Comparison of ENCODE assay signal across 8 mouse cellular contexts in the genomic region with DNA sequence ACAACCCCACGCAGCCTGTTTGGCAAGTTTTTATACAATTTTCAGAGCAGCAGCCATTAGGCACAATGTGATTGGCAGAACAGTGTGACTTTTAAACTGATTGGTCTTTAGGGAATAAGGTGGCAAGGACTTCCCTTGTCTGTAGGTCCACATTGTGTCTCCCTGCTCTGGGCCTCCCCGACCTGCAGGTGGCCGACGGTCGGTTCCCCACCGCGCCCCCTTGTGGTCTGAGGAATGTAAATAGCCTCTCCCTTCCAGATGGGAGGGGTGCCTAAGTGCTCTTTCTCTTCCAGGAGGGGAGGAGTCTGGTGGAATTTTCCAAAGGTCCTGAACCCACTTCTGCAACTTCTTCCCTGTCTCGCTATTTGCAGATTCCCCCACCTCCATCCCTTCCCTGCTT. TPM values are rescaled to one million over a fixed set of nuclear protein-coding genes. Genes with fewer than 3 reads are reported as not detected.
DNase-seq lines count a peak whose midpoint lies in the region; ATAC-seq and TF ChIP-seq lines count a peak whose summit lies in the region.
"Not testable (repeated sequence)": the region's sequence is repeated elsewhere in the genome, so short reads cannot be mapped to it uniquely, and the experiment has no call there.

No protein-coding gene starts in this region.

- H3K4me1 ChIP-seq in hindbrain, postnatal 0 days (ENCODE audit: insufficient read depth, low read length): not testable (repeated sequence)

- not testable (repeated sequence) for H3K9me3 ChIP-seq in hindbrain, postnatal 0 days (ENCODE audit: low read length)

- peak; percentile 82 for DNase-seq in NIH3T3 (ENCODE audit: low read depth)
- peak; percentile 29 for DNase-seq in cerebellum, adult 9-10 months
- DNase-seq in frontal cortex, postnatal 36 days (ENCODE audit: low spot score in 2 of 2): peak; percentile 47 to 61
- DNase-seq in hindbrain, postnatal 0 days (ENCODE audit: low spot score): peak; percentile 75
- DNase-seq in layer of hippocampus, postnatal 36 days: peak; percentile 50 to 59
- DNase-seq in lung, postnatal 4 days: peak; percentile 77 to 84
- DNase-seq in right cerebral cortex, postnatal 25 days: peak; percentile 48
- peak; percentile 93 for DNase-seq in thymus, postnatal 4 days

- peak; percentile 83 for TF ChIP-seq CTCF in hindbrain, postnatal 0 days (IDR thresholded peaks at IDR 0.05; ENCODE audit: low read depth)

- not testable (repeated sequence) for H3K27ac ChIP-seq in hindbrain, postnatal 0 days

- H3K36me3 ChIP-seq in hindbrain, postnatal 0 days (ENCODE audit: insufficient read depth, low read length): not testable (repeated sequence)

- not testable (repeated sequence) for H3K4me3 ChIP-seq in hindbrain, postnatal 0 days (ENCODE audit: low read length)

- not testable (repeated sequence) for H3K27me3 ChIP-seq in hindbrain, postnatal 0 days (ENCODE audit: insufficient read depth, low read length)

- H3K4me2 ChIP-seq in hindbrain, postnatal 0 days (ENCODE audit: low read depth, low read length): not testable (repeated sequence)

- WGBS in hindbrain, postnatal 0 days: 13% methylated on average over 8 of the region's 8 CpGs

- ATAC-seq in hindbrain, postnatal 0 days: not testable (repeated sequence)

- H3K9ac ChIP-seq in hindbrain, postnatal 0 days (replicated peaks; ENCODE audit: low read length): not testable (repeated sequence)

RNA-seq across cellular contexts. Expression of a gene that starts 52.5 kb away (rescaled TPM):
- 25.5 and 34.2 TPM in 2 replicates for total RNA-seq in hindbrain, postnatal 0 days (2014; rRNA removed)
- 33.2 and 36.6 TPM in 2 replicates for polyA plus RNA-seq in hindbrain, postnatal 0 days (2015; fragmentation: Nextera tagmentation; extraction: Ambion mirVana)
- total RNA-seq in layer of hippocampus, postnatal 36 days (2021): 10 to 100 TPM; 10.6 to 17.3 TPM

RNA-seq across cellular contexts. Expression of a gene that starts 59.3 kb away (rescaled TPM):
- 77.9 and 80.7 TPM in 2 replicates for total RNA-seq in hindbrain, postnatal 0 days (2014; rRNA removed)
- polyA plus RNA-seq in hindbrain, postnatal 0 days (2015; fragmentation: Nextera tagmentation; extraction: Ambion mirVana): 39.1 and 39.9 TPM in 2 replicates
- total RNA-seq in layer of hippocampus, postnatal 36 days (2021): 10 to 100 TPM; 55.9 to 56.2 TPM

Comparison
In these comparisons a context has a peak if more than half of its experiments do, and no peak if none do; other contexts are left out.
1. DNase-seq: peak in every context shown above with its lines; median percentile 93 in thymus, postnatal 4 days; 82 in NIH3T3; 80 in lung, postnatal 4 days; 75 in hindbrain, postnatal 0 days; 54 in layer of hippocampus, postnatal 36 days; 54 in frontal cortex, postnatal 36 days; 48 in right cerebral cortex, postnatal 25 days; 29 in cerebellum, adult 9-10 months.